Mouse (Mus musculus) liver, embryonic 12.5 days (tissue): Measurements from ENCODE around the gene Ros1. TPM values are rescaled to one million over a fixed set of nuclear protein-coding genes. Genes with fewer than 3 reads are reported as not detected.

Experiments
- ATAC-seq: fragments of 200-750 bp; cut with Nextera tagmentation; 2 replicates; pipeline ENCODE4 v1.8.0; 2017; ENCODE audit warnings: moderate number of reproducible peaks, mild to moderate bottlenecking, moderate library complexity
- H3K27ac ChIP-seq: fragments of 300-500 bp; sonication (generic); 2 replicates; pipeline ENCODE4 v1.5.1; 2016; ENCODE audit warnings: mild to moderate bottlenecking
- H3K27me3 ChIP-seq: fragments of 300-500 bp; sonication (generic); replicated peaks from 2 replicates; pipeline ENCODE4 v1.6.1; 2016; ENCODE audit warnings: mild to moderate bottlenecking, moderate library complexity
- H3K36me3 ChIP-seq: fragments of 300-500 bp; sonication (generic); 2 replicates; pipeline ENCODE4 v1.6.1; 2016; ENCODE audit warnings: mild to moderate bottlenecking, moderate library complexity
- H3K4me1 ChIP-seq: fragments of 300-500 bp; sonication (generic); 2 replicates; pipeline ENCODE4 v1.6.1; 2016
- H3K4me2 ChIP-seq: fragments of 300-500 bp; sonication (generic); 2 replicates; pipeline ENCODE4 v1.6.1; 2016; ENCODE audit warnings: mild to moderate bottlenecking, moderate library complexity
- H3K4me3 ChIP-seq: fragments of 300-500 bp; sonication (generic); 2 replicates; pipeline ENCODE4 v1.5.1; 2016; ENCODE audit warnings: mild to moderate bottlenecking, moderate library complexity
- H3K9ac ChIP-seq: fragments of 300-500 bp; sonication (generic); 2 replicates; pipeline ENCODE4 v1.6.1; 2016; ENCODE audit warnings: mild to moderate bottlenecking, moderate library complexity
- H3K9me3 ChIP-seq: fragments of 300-500 bp; sonication (generic); replicated peaks from 2 replicates; pipeline ENCODE4 v1.6.1; 2016; ENCODE audit warnings: mild to moderate bottlenecking, moderate library complexity
- WGBS: fragments of 180-500 bp; shearing (Covaris S2); methylation state at CpG from one replicate; pipeline ENCODE4 v1.1.7; 2016; ENCODE audit not compliant: insufficient replicate concordance; 5-methylcytosine and 5-hydroxymethylcytosine counted together
- polyA plus RNA-seq: library from polyadenylated mRNA; unstranded; fragments of >200 nt; fragmentation: Nextera tagmentation; extraction: Ambion mirVana; gene quantifications from 2 replicates; pipeline ENCODE4 v1.2.1, GENCODE M21; 2016

Gene Ros1
- polyA plus RNA-seq, 1 experiment from 2014 or later = 0.08 TPM

DNA sequence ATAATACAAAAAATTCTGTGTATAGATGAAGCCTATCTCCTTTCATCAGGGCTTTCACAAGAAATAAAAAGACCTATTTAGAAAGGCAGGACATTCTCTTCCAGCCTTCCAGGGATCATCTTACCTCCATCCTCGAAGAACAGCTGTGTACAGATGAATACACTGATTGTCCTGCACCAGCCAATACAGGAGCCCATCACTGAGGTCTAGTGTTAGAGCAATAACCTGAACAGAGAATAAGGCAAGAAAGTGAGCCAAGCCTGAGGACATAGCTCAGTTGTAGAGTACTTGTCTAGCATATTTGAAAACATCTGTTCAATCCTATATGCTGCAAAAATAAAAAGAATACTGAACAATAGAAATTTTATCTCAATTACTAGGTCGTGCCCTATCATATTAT lies 64.3 kb downstream of the Ros1 start:
- Histone ChIP-seq H3K4me3 (no peak overlapping the region), H3K27ac (no peak overlapping the region), H3K4me2 (no peak overlapping the region), H3K9me3 (no peaks in the 10 kb centered on the region), H3K4me1 (peaks cover 7% of the 10 kb centered on the region; the same call in 1 of the 2 replicates), H3K27me3 (no peaks in the 10 kb centered on the region), H3K9ac (no peak overlapping the region), H3K36me3 (no peaks in the 10 kb centered on the region)
- no peak for ATAC-seq
- 42% methylated on average over 2 of the region's 2 CpGs for WGBS

DNA sequence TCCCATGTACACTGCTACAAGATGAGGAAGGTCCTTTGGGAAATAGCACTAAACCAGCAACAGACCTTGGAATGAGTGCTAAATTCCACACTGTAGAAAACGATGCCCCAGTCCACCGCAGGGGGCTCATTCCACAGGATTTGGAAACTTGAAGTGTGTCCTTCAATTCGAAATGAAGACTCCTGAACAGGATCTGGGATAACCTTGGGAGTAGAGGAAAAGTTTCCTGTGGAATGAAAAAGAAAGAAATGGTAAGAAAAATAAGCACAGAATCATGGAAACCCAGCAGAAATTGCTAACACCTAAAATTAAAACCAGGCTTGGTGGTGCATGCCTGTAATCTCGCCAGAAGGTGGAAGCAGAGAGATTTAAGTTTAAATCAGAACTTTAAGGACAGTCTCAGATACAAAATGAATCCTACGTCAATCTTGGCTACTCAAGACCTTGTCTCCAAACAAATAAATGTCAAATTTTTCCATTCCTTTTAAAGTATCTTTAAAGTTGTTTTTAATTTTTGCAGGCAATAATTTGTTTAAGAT lies 66.1 kb downstream of the Ros1 start:
- Histone ChIP-seq H3K4me1 (peaks cover 7% of the 10 kb centered on the region; the same call in 1 of the 2 replicates), H3K4me3 (no peak overlapping the region)

DNA sequence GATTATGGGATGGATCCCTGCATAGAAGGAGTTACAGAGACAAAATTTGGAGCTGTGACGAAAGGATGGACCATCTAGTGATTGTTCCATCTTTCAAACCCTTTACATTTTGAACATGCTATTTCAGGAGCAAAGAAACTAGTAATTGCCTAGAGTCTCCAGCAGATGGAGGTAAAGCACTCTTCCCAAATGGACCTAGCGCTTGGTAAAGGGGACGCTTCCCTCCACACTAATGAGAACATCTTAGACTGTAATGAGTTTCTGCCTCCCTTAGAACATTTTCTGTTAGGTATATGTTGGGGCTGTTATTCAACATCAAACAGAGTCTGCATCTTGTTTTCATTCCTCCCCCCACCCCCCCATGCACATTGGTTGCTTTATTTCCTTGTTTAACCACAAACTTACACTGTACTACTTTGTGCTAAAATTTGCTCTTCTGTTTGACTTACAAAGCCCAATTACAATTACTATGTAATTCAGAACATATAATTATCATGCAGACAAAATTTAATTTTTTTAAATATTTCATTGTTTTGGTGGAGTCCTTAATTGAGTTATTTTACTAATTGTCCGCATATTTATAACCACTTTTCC lies 88.8 kb downstream of the Ros1 start:
- ATAC-seq = no peak
- Histone ChIP-seq H3K27me3 (no peaks in the 10 kb centered on the region), H3K9me3 (no peaks in the 10 kb centered on the region), H3K4me1 (no peaks in the 10 kb centered on the region), H3K27ac (no peak overlapping the region), H3K4me2 (no peak overlapping the region), H3K9ac (no peak overlapping the region), H3K36me3 (no peaks in the 10 kb centered on the region), H3K4me3 (no peak overlapping the region)
- WGBS = 39% methylated on average over 4 of the region's 4 CpGs

More for the DNA sequence above, 66.1 kb downstream of the Ros1 start:
- WGBS = 33% methylated on average over 5 of the region's 5 CpGs
- no peaks in the 10 kb centered on the region for H3K36me3 ChIP-seq
- H3K4me2 ChIP-seq = no peak overlapping the region
- no peaks in the 10 kb centered on the region for H3K27me3 ChIP-seq
- no peak overlapping the region for H3K9ac ChIP-seq
- no peak overlapping the region for H3K27ac ChIP-seq
- ATAC-seq = no peak
- no peaks in the 10 kb centered on the region for H3K9me3 ChIP-seq

DNA sequence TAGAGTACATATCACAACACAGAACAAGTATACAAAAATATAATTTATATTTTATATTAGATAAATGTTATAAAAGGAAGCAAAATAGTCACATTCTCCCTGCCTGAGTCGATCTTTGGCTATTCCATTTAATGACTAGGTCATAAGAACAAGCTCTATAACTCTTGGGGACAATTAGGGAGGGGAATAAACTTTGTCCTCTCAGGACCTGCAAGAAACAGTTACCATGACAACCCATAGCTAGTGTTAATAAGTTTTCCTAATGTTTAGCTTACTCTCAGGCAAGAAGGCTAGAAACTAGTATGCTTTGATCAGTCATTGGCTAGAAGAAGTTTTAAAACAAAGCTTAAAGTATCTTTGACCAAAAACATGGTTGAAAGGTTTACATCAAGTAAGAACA lies 93.8 kb downstream of the Ros1 start:
- WGBS = 47% methylated on average over 1 of the region's 1 CpGs

DNA sequence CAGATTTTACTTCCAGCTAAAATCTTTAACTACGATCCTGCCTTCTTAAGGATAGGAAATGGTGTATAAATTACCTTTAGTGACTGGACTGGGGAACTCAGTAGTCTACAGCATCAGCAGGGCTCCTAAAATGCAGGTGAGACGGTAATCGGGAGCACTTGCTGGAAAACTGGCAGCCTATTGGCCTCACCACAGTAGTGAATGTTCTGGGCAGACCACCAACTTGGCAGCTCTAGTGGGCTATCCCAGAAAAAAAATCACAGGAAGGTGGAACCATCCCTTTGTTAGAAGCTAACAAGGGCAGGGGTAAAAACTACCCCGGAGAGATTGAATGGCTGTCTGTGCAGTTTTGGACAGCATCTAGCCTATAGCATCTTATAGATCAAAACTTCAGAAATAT lies 102.9 kb downstream of the Ros1 start:
- no peaks in the 10 kb centered on the region for H3K36me3 ChIP-seq
- H3K4me1 ChIP-seq = no peaks in the 10 kb centered on the region

More for the DNA sequence above, 93.8 kb downstream of the Ros1 start:
- no peaks in the 10 kb centered on the region for H3K36me3 ChIP-seq
- no peak overlapping the region for H3K4me3 ChIP-seq
- H3K9ac ChIP-seq = no peak overlapping the region
- H3K9me3 ChIP-seq = no peaks in the 10 kb centered on the region
- H3K4me2 ChIP-seq = no peak overlapping the region
- no peak overlapping the region for H3K27ac ChIP-seq
- no peaks in the 10 kb centered on the region for H3K27me3 ChIP-seq
- no peak for ATAC-seq
- H3K4me1 ChIP-seq = no peaks in the 10 kb centered on the region

DNA sequence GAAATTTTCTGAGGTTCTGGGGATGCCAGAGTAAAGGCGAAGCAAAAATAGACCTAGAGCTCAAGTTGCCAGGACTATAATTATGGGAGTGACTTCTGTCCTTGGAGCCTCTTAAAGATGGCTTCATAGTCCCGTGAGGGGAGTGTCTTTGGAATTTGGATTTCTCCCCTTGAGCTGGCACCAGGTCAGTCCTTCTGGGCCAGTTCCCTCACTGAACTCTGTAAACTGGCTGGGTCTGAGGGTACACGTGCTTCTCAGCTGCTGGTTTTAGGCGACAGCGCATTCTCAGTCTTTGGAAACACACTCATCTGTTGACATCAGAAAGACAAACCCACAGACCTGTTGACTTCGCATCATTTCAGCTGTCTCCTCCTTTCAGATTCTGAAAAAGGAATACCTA lies 108.4 kb downstream of the Ros1 start:
- ATAC-seq = no peak
- WGBS = 73% methylated on average over 6 of the region's 6 CpGs
- Histone ChIP-seq H3K4me2 (no peak overlapping the region), H3K4me3 (no peak overlapping the region), H3K27ac (no peak overlapping the region), H3K36me3 (no peaks in the 10 kb centered on the region), H3K4me1 (no peaks in the 10 kb centered on the region), H3K9ac (no peak overlapping the region), H3K9me3 (no peaks in the 10 kb centered on the region), H3K27me3 (no peaks in the 10 kb centered on the region)

More for the DNA sequence above, 102.9 kb downstream of the Ros1 start:
- Histone ChIP-seq H3K4me3 (no peak overlapping the region), H3K9ac (no peak overlapping the region), H3K4me2 (no peak overlapping the region), H3K27ac (no peak overlapping the region), H3K27me3 (no peaks in the 10 kb centered on the region), H3K9me3 (no peaks in the 10 kb centered on the region)
- ATAC-seq = no peak
- WGBS = 73% methylated on average over 4 of the region's 4 CpGs

DNA sequence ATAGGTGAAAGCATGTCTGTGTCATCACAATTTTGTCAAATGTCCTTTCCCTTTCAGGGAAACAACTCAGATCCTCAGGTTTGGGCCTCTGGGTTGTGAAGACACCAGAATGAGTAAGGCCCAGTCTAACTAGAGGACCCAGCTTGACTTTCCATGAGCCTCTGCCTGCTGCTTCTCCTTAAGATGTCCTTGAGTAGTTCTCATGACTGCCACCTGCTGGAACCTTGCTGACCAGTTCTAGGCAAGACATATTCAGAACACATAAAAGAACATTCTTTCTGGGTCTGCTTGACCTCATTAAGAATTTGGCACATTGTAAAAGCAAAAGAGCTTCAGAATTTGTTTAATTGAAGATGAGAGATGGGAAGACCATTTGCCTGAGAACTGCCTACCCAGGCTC lies 122.6 kb downstream of the Ros1 start:
- no peak for ATAC-seq
- no peak overlapping the region for H3K27ac ChIP-seq
- H3K36me3 ChIP-seq = no peaks in the 10 kb centered on the region
- H3K4me1 ChIP-seq = no peaks in the 10 kb centered on the region
- no peak overlapping the region for H3K4me3 ChIP-seq
- no peak overlapping the region for H3K9ac ChIP-seq
- H3K9me3 ChIP-seq = no peaks in the 10 kb centered on the region
- no peak overlapping the region for H3K4me2 ChIP-seq
- H3K27me3 ChIP-seq = no peaks in the 10 kb centered on the region

DNA sequence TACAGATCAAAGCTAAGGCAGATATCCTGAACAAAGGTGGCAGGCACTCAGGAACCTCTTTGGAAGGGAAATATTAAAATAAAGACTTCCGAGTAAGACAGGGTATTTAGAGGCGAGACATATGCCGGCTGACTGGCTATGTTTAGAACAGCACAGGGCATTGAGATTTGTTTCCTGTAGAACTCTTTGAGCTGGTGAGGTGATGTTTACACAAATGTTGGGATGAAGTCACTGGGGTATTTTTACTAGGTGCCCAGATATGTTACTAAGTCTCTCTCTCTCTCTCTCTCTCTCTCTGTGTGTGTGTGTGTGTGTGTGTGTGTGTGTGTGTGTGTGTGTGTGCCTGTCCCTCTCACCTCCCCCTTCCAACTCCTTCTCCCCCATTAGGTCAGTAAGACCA lies 146.8 kb downstream of the Ros1 start:
- no peaks in the 10 kb centered on the region for H3K36me3 ChIP-seq
- 53% methylated on average over 3 of the region's 3 CpGs for WGBS
- no peak for ATAC-seq
- no peaks in the 10 kb centered on the region for H3K9me3 ChIP-seq
- H3K4me2 ChIP-seq = no peak overlapping the region
- no peaks in the 10 kb centered on the region for H3K27me3 ChIP-seq
- no peak overlapping the region for H3K27ac ChIP-seq
- H3K9ac ChIP-seq = no peak overlapping the region
- no peaks in the 10 kb centered on the region for H3K4me1 ChIP-seq
- no peak overlapping the region for H3K4me3 ChIP-seq

DNA sequence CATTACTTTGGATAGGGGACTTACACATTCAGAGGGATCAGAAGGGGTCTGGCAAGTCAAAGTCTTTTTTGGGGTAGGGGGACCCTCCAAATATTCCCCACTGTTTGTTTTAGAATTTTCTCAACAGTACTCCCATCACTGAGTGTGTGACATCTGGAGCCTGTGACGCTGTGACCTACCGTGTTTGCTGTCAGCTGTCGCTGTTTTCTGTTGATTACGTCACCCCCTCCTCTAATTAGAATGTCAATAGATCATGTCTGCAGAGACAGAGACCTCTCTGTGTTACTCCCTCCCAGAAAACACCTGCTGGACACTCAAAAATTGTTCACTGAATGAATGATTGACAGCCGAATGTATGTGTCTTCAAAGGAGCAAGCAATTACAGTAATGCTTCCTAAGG lies 152.0 kb downstream of the Ros1 start:
- Histone ChIP-seq H3K27me3 (no peaks in the 10 kb centered on the region), H3K36me3 (no peaks in the 10 kb centered on the region), H3K4me2 (no peak overlapping the region), H3K4me3 (no peak overlapping the region), H3K9me3 (no peaks in the 10 kb centered on the region), H3K9ac (no peak overlapping the region), H3K27ac (no peak overlapping the region), H3K4me1 (no peaks in the 10 kb centered on the region)
- ATAC-seq = no peak
- 66% methylated on average over 5 of the region's 5 CpGs for WGBS

DNA sequence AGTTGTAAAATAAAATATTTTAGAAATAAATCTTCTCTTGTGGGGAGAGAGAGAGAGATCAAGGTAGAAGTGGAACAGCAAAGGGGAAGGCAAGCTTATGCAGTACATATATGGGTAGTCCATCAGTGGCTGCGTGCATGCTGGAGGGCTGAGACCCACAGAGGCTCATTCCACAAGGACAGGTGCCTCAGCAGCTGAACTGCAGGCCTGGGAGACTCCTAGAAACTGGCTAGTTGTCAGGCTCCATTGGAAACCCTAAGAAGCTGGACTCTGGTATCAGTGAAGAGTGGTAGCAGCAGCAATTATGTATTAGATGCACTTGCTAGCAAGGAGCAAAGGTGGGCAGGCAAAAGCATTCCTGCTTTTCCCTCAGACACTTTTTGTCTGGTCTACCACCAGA lies 155.7 kb downstream of the Ros1 start:
- no peak for ATAC-seq
- no peak overlapping the region for H3K4me2 ChIP-seq
- no peak overlapping the region for H3K4me3 ChIP-seq
- no peaks in the 10 kb centered on the region for H3K27me3 ChIP-seq
- H3K27ac ChIP-seq = no peak overlapping the region
- H3K9me3 ChIP-seq = no peaks in the 10 kb centered on the region
- H3K36me3 ChIP-seq = no peaks in the 10 kb centered on the region
- WGBS = 42% methylated on average over 1 of the region's 1 CpGs
- no peaks in the 10 kb centered on the region for H3K4me1 ChIP-seq
- no peak overlapping the region for H3K9ac ChIP-seq

DNA sequence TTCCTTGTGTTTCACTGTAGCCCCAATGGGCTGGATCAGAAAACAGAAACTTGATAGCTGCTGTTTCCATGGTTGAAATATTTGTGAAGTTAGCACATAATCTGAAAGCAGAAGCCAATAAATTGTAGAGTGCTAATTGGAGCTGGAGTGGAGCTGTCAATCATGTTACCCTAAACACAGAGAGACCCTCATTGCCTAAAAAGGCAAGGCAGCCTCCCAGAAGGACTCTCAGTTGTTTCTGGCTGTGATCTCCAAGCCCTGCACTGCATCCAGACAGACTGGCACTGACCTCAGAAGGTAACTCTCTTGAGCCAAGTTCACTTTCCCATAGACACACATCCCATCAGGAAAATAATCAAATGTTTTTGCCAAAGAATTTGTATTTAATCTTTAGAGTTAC lies 161.3 kb downstream of the Ros1 start:
- no peak for ATAC-seq
- Histone ChIP-seq H3K4me3 (no peak overlapping the region), H3K27me3 (peaks cover 28% of the 10 kb centered on the region), H3K4me1 (no peaks in the 10 kb centered on the region), H3K9ac (no peak overlapping the region), H3K27ac (no peak overlapping the region), H3K36me3 (no peaks in the 10 kb centered on the region), H3K9me3 (no peaks in the 10 kb centered on the region), H3K4me2 (no peak overlapping the region)

DNA sequence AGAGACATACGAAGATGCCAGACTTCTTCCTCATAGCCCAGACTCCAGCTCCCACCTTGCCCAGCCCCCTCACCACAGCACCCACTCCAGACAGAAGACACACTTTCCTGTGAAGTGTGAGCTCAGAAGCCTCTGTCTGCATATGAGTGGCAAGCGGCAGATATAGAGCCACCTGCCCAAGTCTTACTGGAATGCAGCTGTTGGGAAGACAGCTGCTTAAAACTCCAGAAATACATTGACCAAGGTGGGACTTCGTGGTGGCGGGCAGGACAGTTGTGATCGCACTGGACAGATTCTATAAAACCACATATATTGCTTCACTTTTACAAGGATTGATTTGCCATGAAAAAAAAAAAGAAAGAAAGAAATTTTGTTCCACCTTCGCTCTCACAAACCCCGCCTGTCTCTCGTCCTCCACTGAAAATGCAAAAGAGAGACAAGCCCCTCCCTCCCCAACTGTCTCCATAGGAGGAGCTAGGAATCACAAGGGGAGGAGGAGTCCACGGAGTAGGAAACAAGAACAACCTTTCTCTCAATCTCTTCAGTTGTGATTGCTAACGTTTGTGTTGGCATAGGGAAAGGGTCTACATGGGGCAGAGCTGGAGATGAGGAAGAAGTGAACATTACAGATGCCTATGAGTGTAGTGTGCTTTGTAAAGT lies 165.5 kb downstream of the Ros1 start:
- Histone ChIP-seq H3K4me2 (no peak overlapping the region), H3K27me3 (peaks cover 69% of the 10 kb centered on the region), H3K36me3 (no peaks in the 10 kb centered on the region), H3K27ac (no peak overlapping the region), H3K9me3 (no peaks in the 10 kb centered on the region), H3K4me1 (no peaks in the 10 kb centered on the region), H3K9ac (no peak overlapping the region), H3K4me3 (no peak overlapping the region)
- no peak for ATAC-seq
- 2% methylated on average over 10 of the region's 10 CpGs for WGBS
